Mouse (Mus musculus): ENCODE data around the gene AC124108.1. TPM values are rescaled to one million over a fixed set of nuclear protein-coding genes. Genes with fewer than 3 reads are reported as not detected.
"Not testable (repeated sequence)": the region's sequence is repeated elsewhere in the genome, so short reads cannot be mapped to it uniquely, and the experiment has no call there.

Gene AC124108.1
- total RNA-seq, 2 experiments from 2014 or later = not detected

DNA sequence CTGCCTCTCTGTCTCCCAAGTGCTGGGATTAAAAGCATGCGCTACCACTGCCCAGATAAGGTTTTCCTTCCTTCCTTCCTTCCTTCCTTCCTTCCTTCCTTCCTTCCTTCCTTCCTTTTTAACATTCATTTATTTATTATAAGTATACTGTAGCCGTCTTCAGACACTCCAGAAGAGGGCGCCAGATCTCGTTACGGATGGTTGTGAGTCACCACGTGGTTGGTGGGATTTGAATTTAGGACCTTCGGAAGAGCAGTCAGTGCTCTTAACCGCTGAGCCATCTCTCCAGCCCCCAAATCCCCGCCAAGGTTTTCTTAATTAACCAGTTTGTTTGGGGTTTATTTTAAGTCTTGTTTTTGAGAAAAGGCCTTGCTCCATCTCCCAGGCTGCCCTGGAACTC is 28.6 kb upstream of the AC124108.1 start:
- not testable (repeated sequence) for ATAC-seq (replicated peaks; ENCODE audit: low FRiP score, poor library complexity, severe bottlenecking)

DNA sequence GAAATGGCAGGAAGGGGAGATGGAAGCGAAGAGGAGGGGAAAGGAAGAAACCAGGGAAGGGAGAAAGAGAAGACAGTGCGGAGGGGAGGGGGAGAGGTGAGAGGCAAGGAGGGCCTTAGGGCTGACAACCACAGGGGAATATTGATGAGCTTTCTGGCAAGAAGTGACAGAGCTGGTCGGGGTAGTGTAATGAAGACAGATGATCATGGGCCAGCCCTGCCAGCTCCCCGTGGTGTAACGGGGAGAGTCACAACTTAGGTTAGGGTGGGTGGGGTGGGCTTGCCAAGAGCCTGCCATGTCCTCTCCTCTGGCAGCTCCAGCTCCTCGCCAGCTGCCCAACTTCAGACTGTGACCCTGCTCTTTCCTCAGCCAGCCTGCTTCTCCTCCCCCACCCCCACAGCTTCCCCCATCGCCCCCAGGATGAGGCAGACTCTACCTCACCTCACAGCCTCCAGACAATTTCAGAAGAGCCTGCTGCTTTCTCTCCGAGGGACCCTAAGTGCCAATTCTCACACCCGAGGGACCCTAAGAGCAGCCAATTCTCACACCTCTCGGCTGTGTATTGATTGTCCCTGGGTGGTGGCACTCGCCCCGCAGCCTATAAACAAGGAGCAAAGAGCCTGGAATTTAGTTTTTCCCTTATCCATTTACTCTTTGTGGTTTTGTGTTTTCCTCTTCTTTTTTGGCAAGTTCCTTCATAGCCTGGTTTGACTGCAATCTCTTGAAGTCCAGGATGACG is 26.3 kb upstream of the AC124108.1 start:
- no peak for ATAC-seq (replicated peaks; ENCODE audit: low FRiP score, poor library complexity, severe bottlenecking)

DNA sequence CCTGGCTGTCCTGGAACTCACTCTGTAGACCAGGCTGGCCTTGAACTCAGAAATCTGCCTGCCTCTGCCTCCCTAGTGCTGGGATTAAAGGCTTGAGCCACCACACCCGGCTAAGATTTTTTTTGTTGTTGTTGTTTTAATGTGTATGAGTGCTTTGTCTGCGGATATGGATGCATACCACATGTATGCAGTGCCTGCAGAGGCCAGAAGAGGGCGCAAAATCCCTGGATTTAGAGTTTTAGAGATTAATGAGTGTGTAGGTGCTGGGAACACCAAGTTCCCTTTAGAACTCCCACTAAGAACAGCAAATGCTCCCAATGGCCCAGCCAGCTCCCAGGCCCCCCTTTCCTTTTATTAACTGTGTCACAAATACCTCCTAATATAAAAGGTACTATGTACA is 25.4 kb upstream of the AC124108.1 start:
- ATAC-seq (replicated peaks; ENCODE audit: low FRiP score, poor library complexity, severe bottlenecking) = no peak; the same call in 1 of the 2 replicates

DNA sequence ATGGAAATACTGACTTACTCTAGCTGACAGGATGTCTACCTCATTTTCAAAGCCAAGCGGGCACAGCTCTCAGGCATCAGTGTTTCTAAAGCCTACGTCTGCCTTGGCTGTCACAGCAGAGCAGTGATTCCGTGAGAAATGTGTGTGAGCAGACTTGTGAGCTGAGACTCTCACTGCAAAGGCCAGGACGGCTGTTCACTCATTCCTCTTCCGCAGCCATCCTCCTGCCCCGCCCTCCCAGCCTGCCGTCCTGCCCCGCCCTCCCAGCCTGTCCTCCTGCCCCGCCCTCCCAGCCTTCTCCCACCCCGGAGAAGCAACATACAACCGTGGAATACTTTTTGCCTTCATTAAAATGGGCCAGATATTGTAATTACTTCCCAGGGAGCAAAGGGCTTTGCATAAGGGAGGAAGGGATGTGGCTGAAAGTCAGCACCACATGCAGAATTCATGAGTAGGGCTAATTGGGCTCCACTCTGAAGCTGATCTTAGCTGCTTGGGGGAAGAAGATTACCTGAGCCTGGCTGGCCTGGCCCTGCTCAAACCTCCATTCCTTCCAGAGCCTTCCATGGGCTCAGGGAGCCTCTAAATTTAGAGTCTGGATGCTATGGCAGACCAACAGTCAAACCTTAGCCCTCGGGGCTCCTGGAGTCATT is 23.0 kb upstream of the AC124108.1 start:
- no peak for ATAC-seq (replicated peaks; ENCODE audit: low FRiP score, poor library complexity, severe bottlenecking)

DNA sequence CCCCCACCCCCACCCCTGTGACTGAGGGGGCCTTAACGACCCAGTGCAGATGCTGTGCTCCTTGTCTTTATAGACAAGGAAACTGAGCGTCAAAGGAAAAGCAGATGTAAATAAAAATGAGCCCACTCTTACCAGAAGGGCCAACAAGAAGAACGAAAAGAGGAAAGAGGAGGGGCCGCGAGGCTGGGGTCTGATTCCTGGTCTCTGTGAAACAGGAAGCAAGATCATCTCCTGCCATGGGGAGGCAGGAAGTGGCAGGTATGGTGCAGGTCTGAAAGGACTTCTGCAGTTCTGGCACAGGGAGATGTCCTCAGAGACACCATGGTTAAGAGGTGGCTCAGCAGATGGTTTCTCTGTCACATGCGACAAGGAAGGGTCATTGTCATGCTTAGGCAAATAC is 20.6 kb upstream of the AC124108.1 start:
- ATAC-seq (replicated peaks; ENCODE audit: low FRiP score, poor library complexity, severe bottlenecking) = no peak

DNA sequence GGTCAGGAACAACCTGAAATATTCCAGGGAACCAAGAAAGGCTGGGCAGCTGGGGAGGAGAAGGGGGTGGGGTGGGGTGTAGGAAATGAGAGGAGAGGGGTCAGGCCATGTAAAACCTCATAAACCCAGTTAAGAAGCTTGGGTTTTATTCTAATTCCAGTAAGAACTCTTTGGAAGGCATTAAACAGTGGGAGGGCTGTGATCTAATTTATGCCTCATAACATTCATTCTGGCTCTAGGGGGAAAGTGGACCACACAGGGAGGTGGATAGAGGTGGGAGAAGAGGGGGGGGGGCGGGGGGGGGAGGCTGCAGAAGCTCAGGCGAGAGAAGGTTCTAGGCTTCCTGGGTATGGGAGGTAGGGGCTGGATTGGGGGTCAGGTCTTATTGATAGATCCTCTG is 19.6 kb upstream of the AC124108.1 start:
- no peak for ATAC-seq (replicated peaks; ENCODE audit: low FRiP score, poor library complexity, severe bottlenecking)

DNA sequence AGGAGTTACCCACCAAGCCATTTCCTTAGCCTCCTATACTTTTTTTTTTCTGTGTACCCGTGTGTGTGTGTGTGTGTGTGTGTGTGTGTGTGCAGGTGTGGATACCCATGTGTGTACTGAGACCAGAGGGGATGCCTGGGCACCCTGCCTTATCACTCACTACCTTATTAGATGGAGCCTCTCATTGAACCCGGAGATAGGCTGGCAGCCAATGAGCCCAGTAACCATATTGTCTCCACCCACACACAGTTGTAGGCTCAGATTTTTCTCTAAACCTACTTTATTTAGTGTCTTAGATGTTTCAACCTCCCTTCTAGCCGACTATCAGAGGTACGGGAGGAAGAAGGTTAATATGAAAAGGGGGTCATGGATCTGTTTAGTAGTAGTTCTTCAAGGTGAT is 5.0 kb upstream of the AC124108.1 start:
- ATAC-seq (replicated peaks; ENCODE audit: low FRiP score, poor library complexity, severe bottlenecking) = no peak

DNA sequence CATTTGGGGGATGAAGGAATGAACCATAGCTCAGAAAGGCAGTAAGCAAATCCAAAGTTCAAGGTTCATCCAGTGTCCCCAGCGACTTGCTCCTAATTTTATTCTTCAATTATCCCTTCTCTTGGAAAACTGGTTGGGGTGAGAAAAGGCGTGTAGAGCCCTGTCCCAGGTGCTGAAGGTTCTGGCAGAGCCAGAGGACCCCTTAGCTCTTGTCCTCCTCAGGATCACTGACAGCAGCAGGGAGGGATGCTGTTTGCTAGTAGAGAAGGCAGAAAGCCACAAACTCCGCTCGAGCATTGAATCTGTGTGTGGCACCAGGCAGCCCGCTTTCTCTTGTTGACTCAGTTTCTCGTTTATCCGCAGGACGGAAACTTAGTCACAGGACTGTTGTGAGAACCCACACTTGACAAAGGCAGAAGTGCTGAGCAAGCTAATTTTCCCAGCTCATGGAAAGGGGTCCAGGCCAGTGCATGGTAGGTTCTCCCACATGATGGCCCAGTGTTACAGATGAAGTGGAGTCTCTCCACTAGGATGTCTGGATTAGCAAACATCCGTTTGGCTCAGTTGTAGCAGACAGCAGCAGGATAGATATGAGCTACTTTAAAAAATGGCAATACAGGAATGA is 2.7 kb upstream of the AC124108.1 start:
- ATAC-seq (replicated peaks; ENCODE audit: low FRiP score, poor library complexity, severe bottlenecking) = no peak

DNA sequence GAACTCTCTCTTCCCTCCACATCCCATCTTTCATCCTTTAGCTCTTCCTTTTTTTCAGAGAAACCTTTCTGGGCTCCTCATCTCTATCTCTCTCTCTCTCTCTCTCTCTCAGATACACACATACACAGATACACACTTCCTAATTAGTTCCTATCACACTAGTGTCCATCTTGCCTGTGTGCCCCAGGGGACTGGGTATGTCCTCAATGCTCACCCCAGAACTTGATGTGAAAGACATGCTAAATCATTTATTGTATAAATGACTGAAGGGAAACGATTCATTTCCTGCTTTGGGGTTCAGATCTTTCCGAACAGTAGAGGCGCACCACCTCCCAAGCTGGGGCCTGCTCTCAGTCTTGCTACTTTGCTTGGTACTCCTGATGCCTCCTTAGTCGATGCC is 2.0 kb upstream of the AC124108.1 start:
- ATAC-seq (replicated peaks; ENCODE audit: low FRiP score, poor library complexity, severe bottlenecking) = no peak

DNA sequence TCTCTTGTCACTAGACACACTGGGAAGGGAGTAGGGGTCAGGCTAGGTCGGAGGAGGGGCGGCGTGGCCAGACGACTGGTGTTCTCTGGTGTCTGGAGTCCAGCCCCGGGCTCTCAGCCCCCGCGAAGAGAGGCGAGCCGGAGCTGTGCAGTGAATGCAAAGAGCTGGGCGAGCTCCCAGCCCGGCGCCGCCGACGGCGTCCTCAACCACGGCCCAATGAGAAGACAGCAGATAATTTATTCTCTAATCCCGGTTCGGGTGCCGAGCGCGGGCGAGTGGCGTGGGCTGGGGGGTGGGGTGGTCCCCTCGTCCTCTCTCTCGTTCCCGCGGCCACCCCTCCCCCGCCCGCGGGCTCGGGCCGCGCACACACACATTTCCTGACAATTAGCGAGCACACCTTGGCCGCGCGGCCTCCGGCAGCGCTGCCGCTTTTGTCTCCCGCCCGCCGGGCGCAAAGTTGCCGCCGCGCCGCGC is 1.2 kb upstream of the AC124108.1 start:
- no peak for ATAC-seq (replicated peaks; ENCODE audit: low FRiP score, poor library complexity, severe bottlenecking)

DNA sequence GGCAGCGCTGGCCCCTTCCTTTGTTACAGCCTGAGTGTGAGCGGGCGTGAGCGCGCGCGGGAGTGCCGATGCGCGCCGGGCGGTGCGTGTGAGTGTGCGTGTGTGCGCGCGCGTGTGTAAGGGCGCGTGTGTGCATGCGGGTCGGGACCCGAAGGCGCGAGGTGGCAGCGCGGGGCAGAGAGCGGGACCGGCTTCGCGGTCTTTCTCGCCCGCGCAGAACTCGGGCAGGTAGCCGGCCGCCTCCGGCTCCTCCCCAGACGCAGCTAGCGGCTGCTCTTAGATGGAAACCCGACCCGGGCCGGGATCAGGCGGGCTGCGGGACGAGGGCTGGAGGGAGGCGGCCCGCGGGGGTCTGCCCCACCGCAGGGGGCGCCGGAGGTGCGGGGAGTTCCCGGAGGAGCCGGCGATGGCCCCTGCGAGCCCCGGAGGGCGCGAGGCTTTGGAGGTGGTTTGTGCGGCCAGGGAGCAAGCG is 600 bp upstream of the AC124108.1 start:
- no peak for ATAC-seq (replicated peaks; ENCODE audit: low FRiP score, poor library complexity, severe bottlenecking)

DNA sequence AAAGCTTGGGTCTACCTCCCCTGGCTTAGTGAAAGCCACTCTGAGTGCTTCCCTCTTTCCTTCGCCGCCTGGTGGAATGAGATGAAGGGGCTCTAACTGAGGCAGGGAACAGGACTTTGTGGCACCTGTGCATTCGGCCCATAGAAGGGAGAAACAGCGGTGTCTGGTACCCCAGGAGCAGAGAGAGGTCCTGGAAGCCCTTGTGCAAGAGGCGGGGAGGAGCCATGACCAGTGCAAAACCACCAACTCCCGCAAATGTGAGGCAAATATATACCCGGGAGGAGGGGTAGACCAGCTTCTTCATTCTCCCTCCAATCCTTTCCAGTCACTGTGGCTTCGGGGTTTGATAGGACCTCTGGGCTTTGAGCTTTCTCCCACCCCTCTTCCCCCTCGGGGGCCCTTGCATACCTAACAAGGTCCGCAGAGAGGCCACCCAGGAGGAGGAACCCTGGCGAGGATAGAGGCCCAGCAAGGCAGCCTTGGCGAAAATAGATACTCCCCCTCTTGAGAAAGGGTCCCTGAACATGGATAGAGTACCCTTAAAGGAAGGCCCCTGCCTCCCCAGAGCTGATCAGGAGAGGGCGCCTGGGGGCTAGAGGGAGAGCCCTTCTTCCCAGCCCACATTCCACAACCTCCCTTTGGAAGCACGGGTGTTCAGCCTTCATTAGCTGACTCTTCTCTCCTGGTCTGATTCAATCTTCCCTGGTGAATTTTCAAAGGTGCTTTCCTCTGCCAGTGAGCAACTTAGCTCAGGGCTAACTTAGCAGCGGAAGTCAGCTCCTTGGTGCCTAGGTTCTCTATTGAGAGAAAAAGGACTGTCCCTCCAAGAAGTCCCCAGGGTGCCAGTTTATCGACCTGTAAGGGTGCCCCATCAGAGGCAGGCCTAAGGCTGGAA is 776 bp downstream of the AC124108.1 start:
- no peak for ATAC-seq (replicated peaks; ENCODE audit: low FRiP score, poor library complexity, severe bottlenecking)

DNA sequence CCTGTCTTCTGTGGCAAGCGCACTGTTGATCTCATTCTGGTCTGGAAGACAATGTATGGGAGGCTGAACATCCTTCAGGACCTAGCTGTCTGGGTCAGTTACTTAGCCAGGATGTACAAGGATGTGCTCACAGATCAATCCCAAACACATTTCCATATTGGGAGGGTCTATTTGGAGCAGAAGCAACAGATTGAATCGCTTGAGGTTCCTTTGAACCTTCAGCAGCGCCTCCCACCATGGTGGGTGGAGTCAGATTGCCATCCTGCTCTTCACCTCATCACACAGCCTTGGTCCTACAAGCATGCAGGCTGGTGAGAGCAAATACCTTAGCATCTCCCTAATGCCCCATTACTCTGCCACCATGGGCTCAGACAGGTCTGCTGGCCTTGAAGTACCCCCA is 2.5 kb downstream of the AC124108.1 start:
- ATAC-seq (replicated peaks; ENCODE audit: low FRiP score, poor library complexity, severe bottlenecking) = no peak

DNA sequence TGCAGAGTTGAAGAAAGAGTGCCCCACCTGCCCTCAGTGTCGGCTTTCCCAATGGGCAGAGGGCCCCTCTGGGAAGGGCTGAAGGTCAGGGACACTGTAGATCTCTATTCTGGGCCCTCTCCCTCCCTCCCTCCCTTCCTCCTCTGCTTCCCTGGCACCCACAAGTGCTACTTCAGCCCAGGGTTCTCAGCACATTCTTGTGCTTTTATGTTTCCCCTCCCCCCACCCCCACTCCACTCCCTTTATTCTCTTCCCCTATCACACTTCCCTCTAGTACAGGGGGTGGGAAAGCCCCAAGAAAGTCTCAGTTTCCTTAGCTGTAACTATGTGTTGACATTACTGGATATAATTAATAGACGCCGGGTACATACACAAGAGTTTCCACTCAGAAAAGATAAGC is 3.4 kb downstream of the AC124108.1 start:
- ATAC-seq (replicated peaks; ENCODE audit: low FRiP score, poor library complexity, severe bottlenecking) = no peak

DNA sequence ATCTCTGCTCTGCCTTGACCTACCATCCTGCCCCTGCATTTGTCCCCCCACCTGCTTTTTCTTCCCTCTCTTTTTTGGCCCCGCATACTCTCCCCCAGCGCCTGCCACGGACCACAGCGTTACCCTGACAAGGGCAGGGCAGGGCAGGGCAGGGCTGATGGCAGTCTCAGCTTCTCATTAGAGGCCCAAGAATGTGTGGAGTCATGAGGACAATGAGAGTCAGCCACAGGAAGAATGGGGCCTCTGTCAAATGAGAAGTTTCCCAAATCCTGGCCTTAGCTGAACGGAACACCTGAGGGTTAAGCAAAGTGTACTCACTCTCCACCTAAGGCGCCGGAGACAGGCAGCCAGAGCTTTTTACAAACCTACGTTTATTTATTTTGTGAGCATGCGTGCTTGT is 3.8 kb downstream of the AC124108.1 start:
- no peak for ATAC-seq (replicated peaks; ENCODE audit: low FRiP score, poor library complexity, severe bottlenecking)

DNA sequence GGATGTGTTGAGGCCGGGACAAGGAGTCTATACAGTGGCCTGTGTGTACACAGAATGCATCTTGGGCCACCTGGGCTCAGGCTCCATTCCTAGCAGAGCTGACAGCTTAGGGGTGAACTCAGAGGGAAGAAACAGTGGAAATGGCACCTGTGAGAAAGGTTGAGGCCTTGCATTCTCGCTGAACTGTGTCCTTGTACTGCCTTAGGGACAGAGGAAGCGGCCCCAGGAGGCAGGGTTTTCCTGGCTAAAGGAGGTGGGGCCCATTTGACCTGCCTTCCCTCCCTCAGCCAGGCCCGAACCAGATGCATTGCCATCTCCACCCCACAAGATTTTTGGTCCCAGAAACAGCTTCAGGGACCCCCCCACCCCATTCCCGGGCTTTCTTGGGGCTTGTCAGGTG is 4.4 kb downstream of the AC124108.1 start:
- no peak for ATAC-seq (replicated peaks; ENCODE audit: low FRiP score, poor library complexity, severe bottlenecking)

DNA sequence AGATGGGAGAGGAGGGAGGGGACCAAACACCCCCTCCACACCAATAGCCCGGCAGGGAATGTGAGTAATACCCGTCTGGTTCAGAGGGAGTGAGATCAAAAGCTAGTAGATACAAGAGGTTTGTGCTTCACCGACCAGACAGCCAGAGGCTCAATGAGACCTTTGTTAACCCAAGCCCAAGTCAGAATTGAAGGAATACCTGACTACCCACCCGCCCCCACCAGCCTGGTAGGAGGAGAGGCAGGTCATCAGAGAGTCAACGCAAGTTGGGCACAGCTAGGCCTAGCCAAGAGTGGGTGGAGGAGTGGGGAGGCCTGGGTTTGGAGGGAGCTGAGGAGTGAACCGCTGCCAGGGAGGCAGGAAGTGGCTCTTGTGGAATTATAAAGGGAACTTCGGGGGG is 5.1 kb downstream of the AC124108.1 start:
- no peak for ATAC-seq (replicated peaks; ENCODE audit: low FRiP score, poor library complexity, severe bottlenecking)

DNA sequence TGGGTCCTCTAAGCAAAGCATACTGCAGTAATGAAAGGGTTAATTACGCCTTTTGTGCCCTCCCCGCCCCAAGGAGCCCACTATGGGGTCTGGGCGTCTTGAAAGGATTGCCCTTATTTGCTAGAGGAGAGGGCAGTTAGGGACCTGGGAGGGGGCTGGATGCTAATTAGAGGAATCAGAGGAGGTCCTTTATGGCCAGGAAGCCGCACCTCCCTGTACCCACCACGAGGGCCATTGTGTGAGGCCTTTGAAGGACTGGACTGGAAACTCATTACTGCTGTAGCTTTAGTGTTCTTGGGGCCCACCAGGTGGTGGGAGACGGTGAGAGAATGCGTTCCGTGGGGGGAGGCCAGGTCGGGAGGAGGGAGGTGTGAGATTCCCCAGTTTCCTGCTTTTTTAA is 6.4 kb downstream of the AC124108.1 start:
- no peak for ATAC-seq (replicated peaks; ENCODE audit: low FRiP score, poor library complexity, severe bottlenecking)

DNA sequence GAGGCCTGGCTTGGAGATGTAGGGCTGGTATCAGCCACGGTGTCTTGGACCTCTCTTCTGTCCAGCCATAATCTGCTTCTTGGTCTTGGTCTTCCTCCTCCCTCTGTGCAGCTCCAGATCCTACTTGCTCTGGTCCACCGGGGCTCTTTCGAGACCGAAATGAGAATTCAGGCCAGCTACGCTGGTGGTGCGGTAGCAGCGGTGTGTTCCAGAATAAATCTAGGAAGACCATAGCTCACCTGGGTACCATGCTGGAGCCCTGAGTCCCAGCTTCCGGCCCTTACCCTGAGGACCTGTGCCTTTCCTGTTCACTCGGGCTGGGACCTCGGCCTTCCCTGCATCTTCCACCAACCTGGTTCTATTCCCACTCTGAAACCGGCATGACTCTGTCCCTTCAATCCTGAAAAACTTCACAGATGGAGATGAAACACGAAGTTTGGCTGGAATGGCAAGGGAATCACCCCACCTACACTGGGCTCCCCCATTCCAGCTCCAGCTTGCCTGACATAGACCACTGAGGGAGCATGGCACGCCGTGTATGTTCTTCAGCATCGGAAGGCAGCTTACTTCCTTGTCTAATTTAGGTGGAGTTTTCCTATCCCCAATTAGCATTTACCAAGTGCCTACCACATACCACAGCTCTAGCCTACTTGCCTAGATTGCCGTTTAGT is 7.3 kb downstream of the AC124108.1 start:
- ATAC-seq (replicated peaks; ENCODE audit: low FRiP score, poor library complexity, severe bottlenecking) = no peak

DNA sequence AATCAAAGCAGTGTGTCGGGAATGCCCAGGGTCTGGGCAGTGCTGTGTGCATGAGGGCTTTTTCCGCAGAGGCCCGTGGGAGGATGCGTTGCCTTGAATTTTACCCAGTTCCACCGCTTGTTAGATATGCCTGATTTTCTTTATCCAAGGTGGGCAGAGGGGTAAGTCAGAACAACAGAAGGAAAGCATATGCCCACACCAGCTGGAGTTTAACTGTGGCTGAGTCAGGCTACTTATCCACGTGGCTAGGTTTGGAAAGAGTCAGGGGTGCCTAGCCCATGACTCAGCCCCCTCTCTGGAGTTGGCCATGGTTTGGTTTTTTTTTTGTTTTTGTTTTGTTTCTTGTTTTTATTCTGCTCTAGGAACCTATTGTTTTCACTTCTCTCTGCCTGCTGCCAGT is 8.0 kb downstream of the AC124108.1 start:
- no peak for ATAC-seq (replicated peaks; ENCODE audit: low FRiP score, poor library complexity, severe bottlenecking)
